Mouse (Mus musculus) thymus, adult 2 months (tissue): ENCODE measurements at regions not wholly inside any gene's neighbourhood (a gene's known extent, or its start where the extent isn't known, plus 50 kb on each side); places are given as distances from the start of the nearest gene placed in this dataset.

Source experiments
- CTCF ChIP-seq: fragments of 200-500 bp; IDR thresholded peaks from 2 replicates; pipeline ENCODE4 v1.5.1; 2012; ENCODE audit warnings: mild to moderate bottlenecking, control low read depth, low read length, moderate library complexity, borderline replicate concordance; ENCODE audit not compliant: control insufficient read depth, poor library complexity, insufficient read depth; ENCODE audit errors: extremely low read depth
- POLR2A ChIP-seq: fragments of 200-500 bp; IDR thresholded peaks from 2 replicates; pipeline ENCODE4 v1.6.1; 2012; ENCODE audit warnings: mild to moderate bottlenecking, low read length, control low read depth, moderate library complexity; ENCODE audit not compliant: control insufficient read depth, poor library complexity, insufficient read depth; ENCODE audit errors: extremely low read depth

DNA sequence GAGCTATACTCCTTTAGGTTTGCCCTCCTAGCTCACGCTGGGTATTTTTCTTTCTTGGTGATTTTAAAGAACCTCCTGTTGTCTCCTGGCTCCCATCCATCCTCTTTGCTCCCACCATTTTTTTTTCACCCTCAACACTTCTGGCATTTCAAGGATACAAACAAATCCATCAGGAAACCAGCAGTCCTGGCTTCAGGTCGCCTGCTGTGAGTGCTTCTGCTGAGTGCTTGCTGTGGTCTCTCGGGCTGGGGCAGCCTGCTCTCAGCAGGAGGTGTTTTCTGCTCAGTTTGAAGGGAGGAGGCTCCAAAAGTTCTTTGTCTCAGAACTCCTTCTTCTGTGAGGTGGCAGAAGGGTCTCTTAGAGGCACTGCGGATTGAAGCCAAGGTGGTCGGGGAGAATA, 149.9 kb upstream of the Mphosph6 start:
- TF ChIP-seq CTCF: no peak
- no peak for TF ChIP-seq POLR2A
